21 mouse cellular contexts compared by ENCODE assay signal in the genomic region with DNA sequence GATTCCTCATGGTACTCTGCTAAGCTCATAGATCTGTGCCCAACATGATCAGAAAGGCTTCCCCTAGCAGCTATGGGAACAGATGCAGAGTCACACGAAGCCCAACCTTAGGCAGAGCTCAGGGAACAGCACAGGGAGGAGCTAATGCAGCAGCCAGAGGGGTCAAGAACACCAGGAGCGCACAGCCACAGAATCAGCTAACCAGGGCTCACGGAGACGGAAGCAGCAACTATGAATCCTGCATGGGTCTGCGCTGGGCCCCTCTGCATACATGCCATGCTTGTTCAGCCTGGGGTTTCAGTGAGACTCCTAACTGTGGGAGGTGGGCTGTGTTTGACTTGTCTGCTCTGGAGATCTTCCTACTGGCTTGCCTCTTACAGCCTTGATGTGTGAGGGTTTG. TPM values are rescaled to one million over a fixed set of nuclear protein-coding genes. Genes with fewer than 3 reads are reported as not detected.
"Had no signal": no experiment of that assay in that cellular context is flagged by ENCODE, and none has a peak within 500 bp of the region (broad histone marks: within the 10 kb centered on the region; RNA-seq: fewer than 3 reads in every experiment).

No protein-coding gene starts in this region.

- H3K9ac ChIP-seq: lung, embryonic 14.5 days; midbrain, embryonic 13.5 days; midbrain, embryonic 15.5 days; neural tube, embryonic 12.5 days; stomach, embryonic 15.5 days had no signal

- DNase-seq: lung, adult 18-20 months; lung, embryonic 14.5 days; lung, postnatal 10 days; lung, postnatal 4 days; right cerebral cortex, postnatal 14 days; thymus, adult 2 months; thymus, postnatal 25 days; thymus, postnatal 4 days had no signal

- H3K4me2 ChIP-seq: lung, embryonic 14.5 days; midbrain, embryonic 11.5 days; midbrain, embryonic 13.5 days; midbrain, embryonic 15.5 days; neural tube, embryonic 12.5 days; stomach, embryonic 15.5 days had no signal

- H3K27me3 ChIP-seq: megakaryocyte, embryonic 14.5 days; midbrain, embryonic 13.5 days; midbrain, embryonic 15.5 days; neural tube, embryonic 12.5 days; stomach, embryonic 15.5 days had no signal

- H3K36me3 ChIP-seq: midbrain, embryonic 13.5 days; midbrain, embryonic 15.5 days; neural tube, embryonic 12.5 days; stomach, embryonic 15.5 days had no signal

- H3K4me1 ChIP-seq: megakaryocyte, embryonic 14.5 days; midbrain, embryonic 13.5 days; midbrain, embryonic 15.5 days; neural tube, embryonic 12.5 days; stomach, embryonic 15.5 days had no signal

- H3K9me3 ChIP-seq: midbrain, embryonic 13.5 days; midbrain, embryonic 15.5 days; neural tube, embryonic 12.5 days; stomach, embryonic 15.5 days had no signal

- H3K27ac ChIP-seq: midbrain, embryonic 13.5 days; midbrain, embryonic 15.5 days; neural tube, embryonic 12.5 days; stomach, embryonic 15.5 days; stomach, postnatal 0 days had no signal

- ATAC-seq: midbrain, embryonic 13.5 days; midbrain, embryonic 15.5 days had no signal

- H3K4me3 ChIP-seq: megakaryocyte, embryonic 14.5 days; midbrain, embryonic 13.5 days; midbrain, embryonic 15.5 days; neural tube, embryonic 12.5 days; stomach, embryonic 15.5 days had no signal

RNA-seq across cellular contexts. Expression of gene Zfp42, which starts 7.0 kb away (rescaled TPM):
- total RNA-seq: midbrain, postnatal 0 days; monocyte, adult 5-6 weeks; neutrophil, adult 5-6 weeks had no signal
- polyA plus RNA-seq: lung, embryonic 14.5 days; lung, embryonic 16.5 days; midbrain, embryonic 13.5 days; midbrain, embryonic 15.5 days; midbrain, postnatal 0 days; neural tube, embryonic 12.5 days; neural tube, embryonic 14.5 days; spleen, adult 2 months; stomach, embryonic 15.5 days; thymus, adult 2 months had no signal
